ENCODE assay signal across 11 mouse cellular contexts in the genomic region with DNA sequence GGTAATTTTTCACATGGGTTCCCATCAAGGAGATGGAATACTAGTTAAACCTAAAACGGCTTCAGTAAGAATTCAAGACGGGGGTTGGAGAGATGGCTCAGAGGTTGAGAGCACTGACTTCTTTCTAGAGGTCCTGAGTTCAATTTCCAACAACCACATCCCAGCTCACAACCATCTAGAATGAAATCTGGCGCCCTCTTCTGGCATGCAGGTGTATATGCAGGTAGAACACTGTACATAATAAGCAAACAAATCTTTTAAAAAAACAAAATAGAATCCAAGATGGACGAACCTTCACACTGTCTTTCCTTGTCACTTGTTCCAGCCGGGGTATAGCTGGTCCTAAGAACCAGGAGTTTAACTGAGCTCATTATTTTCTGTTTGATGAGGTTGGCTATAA. TPM values are rescaled to one million over a fixed set of nuclear protein-coding genes. Genes with fewer than 3 reads are reported as not detected.
DNase-seq lines count a peak whose midpoint lies in the region; ATAC-seq and TF ChIP-seq lines count a peak whose summit lies in the region.
"Had no signal": no experiment of that assay in that cellular context is flagged by ENCODE, and none has a peak within 500 bp of the region (broad histone marks: within the 10 kb centered on the region; RNA-seq: fewer than 3 reads in every experiment).

No protein-coding gene starts in this region.

- peak; percentile 46 for TF ChIP-seq CTCF in midbrain, postnatal 0 days (IDR thresholded peaks at IDR 0.05)

- H3K4me2 ChIP-seq in midbrain, postnatal 0 days (ENCODE audit: low read depth, low read length, poor library complexity, severe bottlenecking), result no peak overlapping the region
- no peak overlapping the region for H3K4me2 ChIP-seq in midbrain, embryonic 16.5 days (ENCODE audit: low read length)

- H3K27ac ChIP-seq in midbrain, postnatal 0 days (ENCODE audit: low read depth, low read length), result no peak overlapping the region
- H3K27ac ChIP-seq in midbrain, embryonic 16.5 days (ENCODE audit: low read length), result no peak overlapping the region

- no peak overlapping the region for H3K4me3 ChIP-seq in midbrain, postnatal 0 days (ENCODE audit: low read depth, low read length)
- H3K4me3 ChIP-seq in midbrain, embryonic 16.5 days (ENCODE audit: low read depth, low read length), result no peak overlapping the region
- H3K4me3 ChIP-seq: megakaryocyte, embryonic 14.5 days had no signal

- no peaks in the 10 kb centered on the region for H3K27me3 ChIP-seq in midbrain, postnatal 0 days (ENCODE audit: insufficient read depth, low read length)
- no peaks in the 10 kb centered on the region for H3K27me3 ChIP-seq in midbrain, embryonic 16.5 days (ENCODE audit: control insufficient read depth, insufficient read depth, low read depth, low read length)

- H3K4me1 ChIP-seq in midbrain, postnatal 0 days (ENCODE audit: insufficient read depth, low read length), result no peaks in the 10 kb centered on the region
- no peaks in the 10 kb centered on the region for H3K4me1 ChIP-seq in midbrain, embryonic 16.5 days (ENCODE audit: control insufficient read depth, insufficient read depth, low read length)

- no peak overlapping the region for H3K9ac ChIP-seq in midbrain, postnatal 0 days (replicated peaks; ENCODE audit: low read length, poor library complexity, severe bottlenecking)
- no peak overlapping the region for H3K9ac ChIP-seq in midbrain, embryonic 16.5 days (ENCODE audit: low read depth, low read length)

- no peak for ATAC-seq in midbrain, postnatal 0 days (ENCODE audit: low FRiP score)
- no peak for ATAC-seq in midbrain, embryonic 16.5 days
- ATAC-seq in granulocyte monocyte progenitor cell, adult 5-6 weeks (replicated peaks; ENCODE audit: poor library complexity, severe bottlenecking), result peak; percentile 59
- no peak for ATAC-seq in megakaryocyte-erythroid progenitor cell, adult 5-6 weeks (replicated peaks; ENCODE audit: low FRiP score, low TSS enrichment, poor library complexity, severe bottlenecking)

- H3K9me3 ChIP-seq in midbrain, postnatal 0 days (ENCODE audit: low read length), result no peaks in the 10 kb centered on the region
- H3K9me3 ChIP-seq in midbrain, embryonic 16.5 days (replicated peaks; ENCODE audit: control insufficient read depth, low read length, poor library complexity, severe bottlenecking), result no peaks in the 10 kb centered on the region
- H3K9me3 ChIP-seq: megakaryocyte, embryonic 14.5 days had no signal

- peak; percentile 23 for DNase-seq in embryo, embryonic 10 days (ENCODE audit: low spot score)
- DNase-seq in embryo, embryonic 11 days, result no peak
- DNase-seq in midbrain, postnatal 0 days (ENCODE audit: low spot score), result no peak
- peak; percentile 8 to 12 for DNase-seq in thymus, postnatal 36 days
- no peak for DNase-seq in layer of hippocampus, postnatal 36 days
- DNase-seq: gastrocnemius, postnatal 36 days; kidney, postnatal 4 days had no signal

- 67% methylated on average over 5 of the region's 5 CpGs for WGBS in midbrain, postnatal 0 days
- 66% methylated on average over 5 of the region's 5 CpGs for WGBS in midbrain, embryonic 16.5 days

- no peaks in the 10 kb centered on the region for H3K36me3 ChIP-seq in midbrain, postnatal 0 days (ENCODE audit: insufficient read depth, low read length)
- no peaks in the 10 kb centered on the region for H3K36me3 ChIP-seq in midbrain, embryonic 16.5 days (ENCODE audit: control insufficient read depth, insufficient read depth, low read length)

RNA-seq across cellular contexts. Expression of gene Zmym4, which starts 24.4 kb away (rescaled TPM):
- 56.0 and 68.5 TPM in 2 replicates for total RNA-seq in midbrain, postnatal 0 days (2014; rRNA removed)
- polyA plus RNA-seq in midbrain, postnatal 0 days (2015; fragmentation: Nextera tagmentation; extraction: Ambion mirVana), result 17.3 and 22.3 TPM in 2 replicates
- 27.8 and 28.5 TPM in 2 replicates for polyA plus RNA-seq in midbrain, embryonic 16.5 days (2015; fragmentation: Nextera tagmentation; extraction: Ambion mirVana)
- 36.8 and 50.7 TPM in 2 replicates for total RNA-seq in granulocyte monocyte progenitor cell, adult 5-6 weeks (2014; fragmentation: Nextera tagmentation)
- total RNA-seq in granulocyte monocyte progenitor cell, adult 5-6 weeks (2017), result 45.9 and 60.9 TPM in 2 replicates
- 38.7 and 57.2 TPM in 2 replicates for total RNA-seq in megakaryocyte-erythroid progenitor cell, adult 5-6 weeks (2014; fragmentation: Nextera tagmentation)
- 41.2 and 56.1 TPM in 2 replicates for total RNA-seq in megakaryocyte-erythroid progenitor cell, adult 5-6 weeks (2017)
- 10 to 100 TPM; 51.2 to 54.5 TPM for total RNA-seq in layer of hippocampus, postnatal 36 days (2021)

RNA-seq across cellular contexts. Expression of gene Sfpq, which starts 28.8 kb away (rescaled TPM):
- 157 and 229 TPM in 2 replicates for total RNA-seq in midbrain, postnatal 0 days (2014; rRNA removed)
- polyA plus RNA-seq in midbrain, postnatal 0 days (2015; fragmentation: Nextera tagmentation; extraction: Ambion mirVana), result 47.5 and 63.2 TPM in 2 replicates
- polyA plus RNA-seq in midbrain, embryonic 16.5 days (2015; fragmentation: Nextera tagmentation; extraction: Ambion mirVana), result 56.4 and 63.4 TPM in 2 replicates
- total RNA-seq in granulocyte monocyte progenitor cell, adult 5-6 weeks (2014; fragmentation: Nextera tagmentation), result 384 and 480 TPM in 2 replicates
- total RNA-seq in granulocyte monocyte progenitor cell, adult 5-6 weeks (2017), result 580 and 667 TPM in 2 replicates
- total RNA-seq in megakaryocyte-erythroid progenitor cell, adult 5-6 weeks (2014; fragmentation: Nextera tagmentation), result 426 and 540 TPM in 2 replicates
- 945 and 968 TPM in 2 replicates for total RNA-seq in megakaryocyte-erythroid progenitor cell, adult 5-6 weeks (2017)
- total RNA-seq in layer of hippocampus, postnatal 36 days (2021), result 100 to 1,000 TPM; 265 to 324 TPM

Comparison
In these comparisons a context has a peak if more than half of its experiments do, and no peak if none do; other contexts are left out.
1. DNase-seq: peak in embryo, embryonic 10 days (single experiment) and thymus, postnatal 36 days (2 of 2); none in embryo, embryonic 11 days (single experiment), midbrain, postnatal 0 days (single experiment) and layer of hippocampus, postnatal 36 days (0 of 2).